ENCODE assay signal across 8 mouse cellular contexts in genomic region chr2:160912231-160912671, GRCm38 (mm10). TPM values are rescaled to one million over a fixed set of nuclear protein-coding genes. Genes with fewer than 3 reads are reported as not detected.
DNase-seq lines count a peak whose midpoint lies in the region; ATAC-seq lines count a peak whose summit lies in the region.

TSS of gene Emilin3 (minus strand) at chr2:160912328.

- H3K4me2 ChIP-seq in hindbrain, embryonic 14.5 days (replicated peaks) = peak within 1 kb of the TSS; percentile 73
- H3K4me2 ChIP-seq in midbrain, embryonic 12.5 days (replicated peaks) = peak within 1 kb of the TSS; percentile 94

- peak within 1 kb of the TSS; percentile 46 for H3K4me3 ChIP-seq in hindbrain, embryonic 14.5 days (replicated peaks; ENCODE audit: low read length)
- peak within 1 kb of the TSS; percentile 54 for H3K4me3 ChIP-seq in midbrain, embryonic 12.5 days

- H3K27me3 ChIP-seq in hindbrain, embryonic 14.5 days (ENCODE audit: control insufficient read depth, insufficient read depth, low read length) = peaks cover 51% of the 10 kb centered on the region
- peaks cover 81% of the 10 kb centered on the region for H3K27me3 ChIP-seq in midbrain, embryonic 12.5 days

- ATAC-seq in hindbrain, embryonic 14.5 days (ENCODE audit: low FRiP score) = peak; percentile 26; the same call in 1 of the 2 replicates
- ATAC-seq in midbrain, embryonic 12.5 days (ENCODE audit: low FRiP score, low read depth) = peak; percentile 79

- H3K9ac ChIP-seq in hindbrain, embryonic 14.5 days = peak within 1 kb of the TSS; percentile 45
- H3K9ac ChIP-seq in midbrain, embryonic 12.5 days (replicated peaks) = peak within 1 kb of the TSS; percentile 63

- peaks cover 7% of the 10 kb centered on the region; the same call in 1 of the 2 replicates for H3K4me1 ChIP-seq in hindbrain, embryonic 14.5 days (replicated peaks; ENCODE audit: control insufficient read depth, insufficient read depth, low read length)
- peaks cover 21% of the 10 kb centered on the region for H3K4me1 ChIP-seq in midbrain, embryonic 12.5 days

- 2% methylated on average over 44 of the region's 46 CpGs for WGBS in hindbrain, embryonic 14.5 days
- under 1% methylated on average over 43 of the region's 46 CpGs for WGBS in midbrain, embryonic 12.5 days

- H3K9me3 ChIP-seq in hindbrain, embryonic 14.5 days (ENCODE audit: control insufficient read depth, low read length) = no peaks in the 10 kb centered on the region
- no peaks in the 10 kb centered on the region for H3K9me3 ChIP-seq in midbrain, embryonic 12.5 days

- no peaks in the 10 kb centered on the region for H3K36me3 ChIP-seq in hindbrain, embryonic 14.5 days (replicated peaks; ENCODE audit: control insufficient read depth, insufficient read depth)
- no peaks in the 10 kb centered on the region for H3K36me3 ChIP-seq in midbrain, embryonic 12.5 days

- no peak within 1 kb of the TSS for H3K27ac ChIP-seq in hindbrain, embryonic 14.5 days
- H3K27ac ChIP-seq in midbrain, embryonic 12.5 days (replicated peaks) = no peak within 1 kb of the TSS

- peak; percentile 49 for DNase-seq in gastrocnemius, postnatal 10 days
- DNase-seq in gastrocnemius, adult 18-20 months (ENCODE audit: low spot score) = no peak
- peak; percentile 64 for DNase-seq in embryo, embryonic 10.5 days (ENCODE audit: low spot score)
- DNase-seq in hindbrain, embryonic 14.5 days (ENCODE audit: low spot score) = no peak
- no peak for DNase-seq in left cerebral cortex, adult 9 months (ENCODE audit: low spot score in 2 of 2)
- no peak for DNase-seq in urinary bladder, adult 18-20 months (ENCODE audit: low spot score in 2 of 2)
- no peak for DNase-seq in adipocyte (ENCODE audit: low spot score)

RNA-seq across cellular contexts. Expression of gene Emilin3, which starts in this region (rescaled TPM):
- 1 to 10 TPM; 6.9 to 8.2 TPM for total RNA-seq in gastrocnemius, postnatal 10 days (2021)
- total RNA-seq in gastrocnemius, adult 18-20 months (2021) = under 1 TPM; 0.07 to 0.17 TPM
- polyA plus RNA-seq in hindbrain, embryonic 14.5 days (2014; fragmentation: Nextera tagmentation; extraction: Ambion mirVana) = 0.52 and 0.55 TPM in 2 replicates
- polyA plus RNA-seq in midbrain, embryonic 12.5 days (2016; fragmentation: Nextera tagmentation; extraction: Ambion mirVana) = 6.5 and 6.8 TPM in 2 replicates

Comparison
In these comparisons a context has a peak if more than half of its experiments do, and no peak if none do; other contexts are left out.
1. RNA of gene Emilin3 (total RNA-seq): 6.9 to 8.2 TPM in gastrocnemius, postnatal 10 days; 0.07 to 0.17 TPM in gastrocnemius, adult 18-20 months; every median in the first group is over 4 times any median in the second.
2. DNase-seq: peak in gastrocnemius, postnatal 10 days (single experiment) and embryo, embryonic 10.5 days (single experiment); none in gastrocnemius, adult 18-20 months (single experiment), hindbrain, embryonic 14.5 days (single experiment), left cerebral cortex, adult 9 months (0 of 2), urinary bladder, adult 18-20 months (0 of 2) and adipocyte (single experiment).
3. Peak in ATAC-seq, H3K4me3 ChIP-seq, H3K9ac ChIP-seq and H3K4me2 ChIP-seq in hindbrain, embryonic 14.5 days; RNA of the gene not detected or under 1 TPM.